Mouse (Mus musculus) liver, postnatal 0 days (tissue): Measurements from ENCODE around the gene Slc35d3.

Source experiments
- CTCF ChIP-seq: sonication (generic); IDR thresholded peaks from 2 replicates; pipeline ENCODE4 v1.5.1; 2016; ENCODE audit warnings: antibody characterized with exemption, low read depth
- EP300 ChIP-seq: IDR thresholded peaks from 2 replicates; pipeline ENCODE4 v1.6.1; 2016; ENCODE audit warnings: antibody characterized with exemption, low read depth, mild to moderate bottlenecking

GRCm38 (mm10) chr10:19852776-19853175, 1.5 kb upstream of the Slc35d3 start:
- no peak for TF ChIP-seq CTCF
- no peak for TF ChIP-seq EP300
